Mouse (Mus musculus) A20 (cell line): ENCODE measurements around the gene Gtpbp4.
"Not testable (repeated sequence)": the region's sequence is repeated elsewhere in the genome, so short reads cannot be mapped to it uniquely, and the experiment has no call there.

Experiments used
- DNase-seq: peaks from one replicate; pipeline ENCODE4 v3.0.0-alpha.2; 2011; ENCODE audit warnings: low read depth, low spot score

The Gtpbp4 gene

GRCm38 (mm10) chr13:8995990-8996786 is at the start of gene Gtpbp4:
TSS of gene Gtpbp4 (minus strand) at chr13:8996083.
- DNase-seq, result peak; percentile 98

- no peak for DNase-seq
Measured at GRCm38 (mm10) chr13:9044731-9045130, 48.8 kb upstream of the Gtpbp4 start.

GRCm38 (mm10) chr13:9043289-9044049 is 47.6 kb upstream of the Gtpbp4 start:
- no peak for DNase-seq

- no peak for DNase-seq
Measured at GRCm38 (mm10) chr13:9040626-9041025, 44.7 kb upstream of the Gtpbp4 start.

GRCm38 (mm10) chr13:9031996-9032661 is 36.2 kb upstream of the Gtpbp4 start:
- no peak for DNase-seq

GRCm38 (mm10) chr13:9030364-9030763 is 34.5 kb upstream of the Gtpbp4 start:
- no peak for DNase-seq

GRCm38 (mm10) chr13:9027251-9027650 is 31.4 kb upstream of the Gtpbp4 start:
- peak; percentile 40 for DNase-seq

GRCm38 (mm10) chr13:9022623-9023022 is 26.7 kb upstream of the Gtpbp4 start:
- peak; percentile 77 for DNase-seq

- DNase-seq, result no peak
Measured at GRCm38 (mm10) chr13:9021556-9021955, 25.7 kb upstream of the Gtpbp4 start.

- no peak for DNase-seq
Measured at GRCm38 (mm10) chr13:9019713-9020112, 23.8 kb upstream of the Gtpbp4 start.

GRCm38 (mm10) chr13:9018974-9019587 is 23.2 kb upstream of the Gtpbp4 start:
- DNase-seq, result no peak

GRCm38 (mm10) chr13:9017190-9017589 is 21.3 kb upstream of the Gtpbp4 start:
- DNase-seq, result no peak

- DNase-seq, result peak; percentile 82
Measured at GRCm38 (mm10) chr13:9014431-9014830, 18.5 kb upstream of the Gtpbp4 start.

- DNase-seq, result peak; percentile 28
Measured at GRCm38 (mm10) chr13:9013483-9013882, 17.6 kb upstream of the Gtpbp4 start.

- peak; percentile 70 for DNase-seq
Measured at GRCm38 (mm10) chr13:9011596-9012350, 15.9 kb upstream of the Gtpbp4 start.

GRCm38 (mm10) chr13:9003306-9003705 is 7.4 kb upstream of the Gtpbp4 start:
- DNase-seq, result no peak

GRCm38 (mm10) chr13:8999464-8999863 is 3.6 kb upstream of the Gtpbp4 start:
- DNase-seq, result no peak

- not testable (repeated sequence) for DNase-seq
Measured at GRCm38 (mm10) chr13:8997221-8997620, 1.3 kb upstream of the Gtpbp4 start.

- peak; percentile 61 for DNase-seq
Measured at GRCm38 (mm10) chr13:8995159-8995989, 509 bp downstream of the Gtpbp4 start.

- no peak for DNase-seq
Measured at GRCm38 (mm10) chr13:8992231-8992630, 3.7 kb downstream of the Gtpbp4 start.
